Mouse (Mus musculus): ENCODE results near the gene Lipc. TPM values are rescaled to one million over a fixed set of nuclear protein-coding genes. Genes with fewer than 3 reads are reported as not detected.

Gene Lipc
- polyA plus RNA-seq, 1 experiment from 2014 or later = 0.90 TPM

GRCm38 (mm10) chr9:70979171-70979570 is 27.1 kb upstream of the Lipc start:
- no peaks in the 10 kb centered on the region for H3K27me3 ChIP-seq (ENCODE audit: control insufficient read depth, insufficient read depth, low read length)
- H3K9me3 ChIP-seq (ENCODE audit: control insufficient read depth, low read depth, low read length) = no peaks in the 10 kb centered on the region
- no peak overlapping the region for H3K9ac ChIP-seq (replicated peaks; ENCODE audit: low read depth, low read length)
- ATAC-seq (ENCODE audit: insufficient number of reproducible peaks, insufficient read depth, low FRiP score, low read depth) = no peak
- WGBS = 87% methylated on average over 5 of the region's 5 CpGs
- no peaks in the 10 kb centered on the region for H3K4me1 ChIP-seq (ENCODE audit: control insufficient read depth, insufficient read depth, low read length)
- H3K4me2 ChIP-seq (replicated peaks; ENCODE audit: low read depth, low read length) = no peak overlapping the region
- H3K4me3 ChIP-seq (ENCODE audit: low read depth, low read length) = no peak overlapping the region
- no peaks in the 10 kb centered on the region for H3K36me3 ChIP-seq (ENCODE audit: control insufficient read depth, insufficient read depth, low read length)
- no peak overlapping the region for H3K27ac ChIP-seq (ENCODE audit: low read length)

- no peaks in the 10 kb centered on the region for H3K36me3 ChIP-seq (ENCODE audit: control insufficient read depth, insufficient read depth, low read length)
- no peaks in the 10 kb centered on the region for H3K4me1 ChIP-seq (ENCODE audit: control insufficient read depth, insufficient read depth, low read length)
- no peaks in the 10 kb centered on the region for H3K9me3 ChIP-seq (ENCODE audit: control insufficient read depth, low read depth, low read length)
- H3K4me3 ChIP-seq (ENCODE audit: low read depth, low read length) = no peak overlapping the region
- WGBS = 60% methylated on average over 1 of the region's 1 CpGs
- no peak for ATAC-seq (ENCODE audit: insufficient number of reproducible peaks, insufficient read depth, low FRiP score, low read depth)
- no peak overlapping the region for H3K27ac ChIP-seq (ENCODE audit: low read length)
- no peak overlapping the region for H3K4me2 ChIP-seq (replicated peaks; ENCODE audit: low read depth, low read length)
- no peak overlapping the region for H3K9ac ChIP-seq (replicated peaks; ENCODE audit: low read depth, low read length)
- H3K27me3 ChIP-seq (ENCODE audit: control insufficient read depth, insufficient read depth, low read length) = no peaks in the 10 kb centered on the region
Measured at GRCm38 (mm10) chr9:70977392-70977791, 25.4 kb upstream of the Lipc start.

- no peak for ATAC-seq (ENCODE audit: insufficient number of reproducible peaks, insufficient read depth, low FRiP score, low read depth)
- no peaks in the 10 kb centered on the region for H3K9me3 ChIP-seq (ENCODE audit: control insufficient read depth, low read depth, low read length)
- H3K4me3 ChIP-seq (ENCODE audit: low read depth, low read length) = no peak overlapping the region
- H3K4me1 ChIP-seq (ENCODE audit: control insufficient read depth, insufficient read depth, low read length) = no peaks in the 10 kb centered on the region
- no peak overlapping the region for H3K4me2 ChIP-seq (replicated peaks; ENCODE audit: low read depth, low read length)
- no peaks in the 10 kb centered on the region for H3K36me3 ChIP-seq (ENCODE audit: control insufficient read depth, insufficient read depth, low read length)
- no peaks in the 10 kb centered on the region for H3K27me3 ChIP-seq (ENCODE audit: control insufficient read depth, insufficient read depth, low read length)
- WGBS = 93% methylated on average over 2 of the region's 2 CpGs
- no peak overlapping the region for H3K27ac ChIP-seq (ENCODE audit: low read length)
- H3K9ac ChIP-seq (replicated peaks; ENCODE audit: low read depth, low read length) = no peak overlapping the region
Measured at GRCm38 (mm10) chr9:70975921-70976320, 23.9 kb upstream of the Lipc start.

- Histone ChIP-seq H3K36me3 (ENCODE audit: control insufficient read depth, insufficient read depth, low read length) (no peaks in the 10 kb centered on the region), H3K9ac (replicated peaks; ENCODE audit: low read depth, low read length) (no peak overlapping the region), H3K4me3 (ENCODE audit: low read depth, low read length) (no peak overlapping the region), H3K27ac (ENCODE audit: low read length) (no peak overlapping the region), H3K4me2 (replicated peaks; ENCODE audit: low read depth, low read length) (no peak overlapping the region), H3K27me3 (ENCODE audit: control insufficient read depth, insufficient read depth, low read length) (no peaks in the 10 kb centered on the region), H3K9me3 (ENCODE audit: control insufficient read depth, low read depth, low read length) (no peaks in the 10 kb centered on the region), H3K4me1 (ENCODE audit: control insufficient read depth, insufficient read depth, low read length) (no peaks in the 10 kb centered on the region)
- no peak for ATAC-seq (ENCODE audit: insufficient number of reproducible peaks, insufficient read depth, low FRiP score, low read depth)
Measured at GRCm38 (mm10) chr9:70973286-70973685, 21.3 kb upstream of the Lipc start.

- no peak for ATAC-seq (ENCODE audit: insufficient number of reproducible peaks, insufficient read depth, low FRiP score, low read depth)
- Histone ChIP-seq H3K9ac (replicated peaks; ENCODE audit: low read depth, low read length) (no peak overlapping the region), H3K9me3 (ENCODE audit: control insufficient read depth, low read depth, low read length) (no peaks in the 10 kb centered on the region), H3K27me3 (ENCODE audit: control insufficient read depth, insufficient read depth, low read length) (no peaks in the 10 kb centered on the region), H3K36me3 (ENCODE audit: control insufficient read depth, insufficient read depth, low read length) (no peaks in the 10 kb centered on the region), H3K4me2 (replicated peaks; ENCODE audit: low read depth, low read length) (no peak overlapping the region), H3K27ac (ENCODE audit: low read length) (no peak overlapping the region), H3K4me1 (ENCODE audit: control insufficient read depth, insufficient read depth, low read length) (no peaks in the 10 kb centered on the region), H3K4me3 (ENCODE audit: low read depth, low read length) (no peak overlapping the region)
- 62% methylated on average over 3 of the region's 3 CpGs for WGBS
Measured at GRCm38 (mm10) chr9:70969244-70969643, 17.2 kb upstream of the Lipc start.

- Histone ChIP-seq H3K4me1 (ENCODE audit: control insufficient read depth, insufficient read depth, low read length) (no peaks in the 10 kb centered on the region), H3K4me2 (replicated peaks; ENCODE audit: low read depth, low read length) (no peak overlapping the region), H3K4me3 (ENCODE audit: low read depth, low read length) (no peak overlapping the region), H3K9ac (replicated peaks; ENCODE audit: low read depth, low read length) (no peak overlapping the region), H3K36me3 (ENCODE audit: control insufficient read depth, insufficient read depth, low read length) (no peaks in the 10 kb centered on the region), H3K9me3 (ENCODE audit: control insufficient read depth, low read depth, low read length) (no peaks in the 10 kb centered on the region), H3K27ac (ENCODE audit: low read length) (no peak overlapping the region), H3K27me3 (ENCODE audit: control insufficient read depth, insufficient read depth, low read length) (no peaks in the 10 kb centered on the region)
- ATAC-seq (ENCODE audit: insufficient number of reproducible peaks, insufficient read depth, low FRiP score, low read depth) = no peak
- WGBS = 72% methylated on average over 17 of the region's 17 CpGs
Measured at GRCm38 (mm10) chr9:70965999-70966994, 14.3 kb upstream of the Lipc start.

GRCm38 (mm10) chr9:70965422-70965821 is 13.4 kb upstream of the Lipc start:
- no peak for ATAC-seq (ENCODE audit: insufficient number of reproducible peaks, insufficient read depth, low FRiP score, low read depth)
- H3K4me1 ChIP-seq (ENCODE audit: control insufficient read depth, insufficient read depth, low read length) = no peaks in the 10 kb centered on the region

GRCm38 (mm10) chr9:70965011-70965410 is 13.0 kb upstream of the Lipc start:
- H3K9ac ChIP-seq (replicated peaks; ENCODE audit: low read depth, low read length) = no peak overlapping the region
- H3K4me1 ChIP-seq (ENCODE audit: control insufficient read depth, insufficient read depth, low read length) = no peaks in the 10 kb centered on the region
- no peak overlapping the region for H3K4me2 ChIP-seq (replicated peaks; ENCODE audit: low read depth, low read length)
- H3K4me3 ChIP-seq (ENCODE audit: low read depth, low read length) = no peak overlapping the region
- no peaks in the 10 kb centered on the region for H3K9me3 ChIP-seq (ENCODE audit: control insufficient read depth, low read depth, low read length)
- no peak for ATAC-seq (ENCODE audit: insufficient number of reproducible peaks, insufficient read depth, low FRiP score, low read depth)
- H3K27me3 ChIP-seq (ENCODE audit: control insufficient read depth, insufficient read depth, low read length) = no peaks in the 10 kb centered on the region
- 69% methylated on average over 4 of the region's 4 CpGs for WGBS
- no peak overlapping the region for H3K27ac ChIP-seq (ENCODE audit: low read length)
- H3K36me3 ChIP-seq (ENCODE audit: control insufficient read depth, insufficient read depth, low read length) = no peaks in the 10 kb centered on the region

More at GRCm38 (mm10) chr9:70965422-70965821, 13.4 kb upstream of the Lipc start:
- WGBS = 91% methylated on average over 2 of the region's 2 CpGs
- Histone ChIP-seq H3K9ac (replicated peaks; ENCODE audit: low read depth, low read length) (no peak overlapping the region), H3K27ac (ENCODE audit: low read length) (no peak overlapping the region), H3K9me3 (ENCODE audit: control insufficient read depth, low read depth, low read length) (no peaks in the 10 kb centered on the region), H3K4me3 (ENCODE audit: low read depth, low read length) (no peak overlapping the region), H3K27me3 (ENCODE audit: control insufficient read depth, insufficient read depth, low read length) (no peaks in the 10 kb centered on the region), H3K36me3 (ENCODE audit: control insufficient read depth, insufficient read depth, low read length) (no peaks in the 10 kb centered on the region), H3K4me2 (replicated peaks; ENCODE audit: low read depth, low read length) (no peak overlapping the region)

Data from stomach, embryonic 14.5 days (tissue).